Mouse (Mus musculus): ENCODE measurements around the gene Wdr81. TPM values are rescaled to one million over a fixed set of nuclear protein-coding genes. Genes with fewer than 3 reads are reported as not detected.

The Wdr81 gene
- polyA plus RNA-seq, 1 experiment from 2014 or later, result 21.8 TPM

MicroRNAs encoded within 50 kb of the gene (microRNA counts, 519-probe panel; counts per million panel counts)
- 6,229 counts per million, percentile 70 among the panel's probes with 10 or more counts for microRNA mmu-miR-22

Small RNA genes within 50 kb of the gene (microRNA-seq; reads per million reads assigned to microRNA genes)
- gene Mir22 (ENCODE audit: borderline number of aligned reads), result 7,447 reads per million, percentile 91 among the genes with 10 or more reads in this experiment

Other genes with a start within 250 kb of the Wdr81 start
- 149 and 154 TPM in 2 replicates for gene Rpa1, start 106.4 kb downstream of the Wdr81 start, polyA plus RNA-seq (2014; fragmentation: Nextera tagmentation; extraction: Ambion mirVana)
- gene Smyd4, start 106.3 kb downstream of the Wdr81 start, polyA plus RNA-seq (2014; fragmentation: Nextera tagmentation; extraction: Ambion mirVana), result 10.4 and 10.9 TPM in 2 replicates
- gene Serpinf1, start 32.0 kb downstream of the Wdr81 start, polyA plus RNA-seq (2014; fragmentation: Nextera tagmentation; extraction: Ambion mirVana), result 217 and 224 TPM in 2 replicates
- 321 and 377 TPM in 2 replicates for gene Serpinf2, start 15.1 kb downstream of the Wdr81 start, polyA plus RNA-seq (2014; fragmentation: Nextera tagmentation; extraction: Ambion mirVana)
- 29.8 and 33.0 TPM in 2 replicates for gene Tlcd2, start 7.0 kb upstream of the Wdr81 start, polyA plus RNA-seq (2014; fragmentation: Nextera tagmentation; extraction: Ambion mirVana)
- gene Prpf8, start 32.1 kb upstream of the Wdr81 start, polyA plus RNA-seq (2014; fragmentation: Nextera tagmentation; extraction: Ambion mirVana), result 105 and 119 TPM in 2 replicates
- gene Rilp, start 55.4 kb upstream of the Wdr81 start, polyA plus RNA-seq (2014; fragmentation: Nextera tagmentation; extraction: Ambion mirVana), result 1.2 and 1.5 TPM in 2 replicates
- gene Scarf1, start 58.8 kb upstream of the Wdr81 start, polyA plus RNA-seq (2014; fragmentation: Nextera tagmentation; extraction: Ambion mirVana), result 7.0 and 7.8 TPM in 2 replicates
- gene Slc43a2, start 77.0 kb upstream of the Wdr81 start, polyA plus RNA-seq (2014; fragmentation: Nextera tagmentation; extraction: Ambion mirVana), result 5.5 and 7.8 TPM in 2 replicates
- 63.2 and 65.1 TPM in 2 replicates for gene Pitpna, start 133.4 kb upstream of the Wdr81 start, polyA plus RNA-seq (2014; fragmentation: Nextera tagmentation; extraction: Ambion mirVana)
- 21.9 and 22.2 TPM in 2 replicates for gene Inpp5k, start 176.3 kb upstream of the Wdr81 start, polyA plus RNA-seq (2014; fragmentation: Nextera tagmentation; extraction: Ambion mirVana)
- 37.4 and 41.9 TPM in 2 replicates for gene Myo1c, start 195.8 kb upstream of the Wdr81 start, polyA plus RNA-seq (2014; fragmentation: Nextera tagmentation; extraction: Ambion mirVana)
- gene Crk, start 224.5 kb upstream of the Wdr81 start, polyA plus RNA-seq (2014; fragmentation: Nextera tagmentation; extraction: Ambion mirVana), result 70.4 and 71.1 TPM in 2 replicates